Mouse (Mus musculus) kidney, postnatal 0 days (tissue): ENCODE measurements at regions not wholly inside any gene's neighbourhood (a gene's known extent, or its start where the extent isn't known, plus 50 kb on each side); places are given as distances from the start of the nearest gene placed in this dataset.
"Not testable (repeated sequence)": the region's sequence is repeated elsewhere in the genome, so short reads cannot be mapped to it uniquely, and the experiment has no call there.

Source experiments
- ATAC-seq: fragments of 200-750 bp; cut with Nextera tagmentation; replicated peaks from 2 replicates; pipeline ENCODE4 v1.8.0; 2017; ENCODE audit warnings: low read depth, moderate number of reproducible peaks, moderate TSS enrichment, moderate library complexity; ENCODE audit not compliant: low FRiP score
- DNase-seq: peaks from one replicate; pipeline ENCODE4 v3.0.0-alpha.2; 2016; ENCODE audit warnings: low spot score
- H3K27ac ChIP-seq: fragments of 300-500 bp; sonication (generic); 2 replicates; pipeline ENCODE4 v1.5.1; 2014; ENCODE audit warnings: mild to moderate bottlenecking
- H3K27me3 ChIP-seq: fragments of 300-500 bp; sonication (generic); 2 replicates; pipeline ENCODE4 v1.6.1; 2014; ENCODE audit warnings: low read length, mixed read lengths; ENCODE audit not compliant: insufficient read depth
- H3K36me3 ChIP-seq: fragments of 300-500 bp; sonication (generic); 2 replicates; pipeline ENCODE4 v1.6.1; 2014; ENCODE audit warnings: low read length, mixed read lengths; ENCODE audit not compliant: insufficient read depth
- H3K4me1 ChIP-seq: fragments of 300-500 bp; sonication (generic); replicated peaks from 2 replicates; pipeline ENCODE4 v1.6.1; 2014; ENCODE audit warnings: antibody characterized with exemption, low read length, mixed read lengths; ENCODE audit not compliant: insufficient read depth
- H3K4me2 ChIP-seq: fragments of 300-500 bp; sonication (generic); 2 replicates; pipeline ENCODE4 v1.6.1; 2014; ENCODE audit warnings: mild to moderate bottlenecking, low read length, moderate library complexity, mixed read lengths
- H3K4me3 ChIP-seq: fragments of 300-500 bp; sonication (generic); replicated peaks from 2 replicates; pipeline ENCODE4 v1.5.1; 2014; ENCODE audit warnings: low read depth, low read length
- H3K9ac ChIP-seq: fragments of 300-500 bp; sonication (generic); 2 replicates; pipeline ENCODE4 v1.6.1; 2014; ENCODE audit warnings: low read depth, low read length
- H3K9me3 ChIP-seq: fragments of 300-500 bp; sonication (generic); replicated peaks from 2 replicates; pipeline ENCODE4 v1.6.1; 2016; ENCODE audit warnings: low read length, inconsistent platforms, mixed read lengths
- CTCF ChIP-seq: IDR thresholded peaks from 2 replicates; pipeline ENCODE4 v1.5.1; 2016; ENCODE audit warnings: antibody characterized with exemption, low read depth, mild to moderate bottlenecking, moderate library complexity
- WGBS: fragments of 180-500 bp; shearing (Covaris S2); extraction: QIAGEN DNeasy Blood & Tissue Kit; methylation state at CpG from one replicate; pipeline ENCODE4 v1.1.7; 2014; 5-methylcytosine and 5-hydroxymethylcytosine counted together

DNA sequence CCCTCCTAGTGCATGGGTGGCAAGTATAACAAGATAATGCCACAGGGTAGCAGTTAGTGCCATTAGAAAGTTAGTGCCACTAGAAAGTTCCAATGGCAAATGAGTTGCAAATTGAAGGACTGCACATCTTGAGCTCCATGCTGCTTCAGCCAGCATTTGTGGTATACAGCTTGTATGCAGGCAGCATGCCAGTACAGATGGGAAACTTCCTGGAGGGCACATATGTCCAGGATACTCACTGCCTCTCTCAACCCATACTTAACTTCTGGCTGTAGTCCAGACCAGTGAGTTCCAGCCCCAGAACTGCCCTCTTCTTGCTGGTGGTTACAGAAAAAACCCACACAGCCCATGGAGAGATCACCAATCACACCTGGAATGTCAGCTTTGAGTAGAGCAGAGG lies 113.8 kb upstream of the Plxna2 start:
- H3K27me3 ChIP-seq, result no peaks in the 10 kb centered on the region
- H3K27ac ChIP-seq, result no peak overlapping the region
- TF ChIP-seq CTCF, result no peak
- no peaks in the 10 kb centered on the region for H3K36me3 ChIP-seq
- no peak overlapping the region for H3K4me2 ChIP-seq
- H3K4me3 ChIP-seq, result no peak overlapping the region
- DNase-seq (no peak), ATAC-seq (no peak)
- no peak overlapping the region for H3K9ac ChIP-seq
- H3K4me1 ChIP-seq, result no peaks in the 10 kb centered on the region
- no peaks in the 10 kb centered on the region for H3K9me3 ChIP-seq

DNA sequence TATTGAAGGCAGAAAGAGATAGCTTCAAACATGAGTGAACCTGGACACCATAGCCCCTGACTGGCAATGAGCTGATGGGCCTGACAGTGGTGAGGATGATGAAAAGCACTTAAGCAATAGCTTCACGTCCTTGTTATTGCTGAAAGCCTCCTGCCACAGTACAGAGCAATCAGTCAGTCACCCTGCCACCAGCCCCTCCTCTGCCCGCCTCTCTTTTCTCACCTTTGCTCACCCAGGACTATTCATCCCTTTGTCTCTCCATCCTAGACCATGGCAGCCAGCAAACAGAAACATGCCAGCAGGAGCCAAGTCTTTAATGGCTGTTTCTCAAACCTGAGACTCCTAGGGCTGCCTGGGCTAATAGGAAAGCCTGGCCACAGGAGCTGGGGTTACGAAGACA lies 114.5 kb upstream of the Plxna2 start:
- H3K9ac ChIP-seq, result no peak overlapping the region

DNA sequence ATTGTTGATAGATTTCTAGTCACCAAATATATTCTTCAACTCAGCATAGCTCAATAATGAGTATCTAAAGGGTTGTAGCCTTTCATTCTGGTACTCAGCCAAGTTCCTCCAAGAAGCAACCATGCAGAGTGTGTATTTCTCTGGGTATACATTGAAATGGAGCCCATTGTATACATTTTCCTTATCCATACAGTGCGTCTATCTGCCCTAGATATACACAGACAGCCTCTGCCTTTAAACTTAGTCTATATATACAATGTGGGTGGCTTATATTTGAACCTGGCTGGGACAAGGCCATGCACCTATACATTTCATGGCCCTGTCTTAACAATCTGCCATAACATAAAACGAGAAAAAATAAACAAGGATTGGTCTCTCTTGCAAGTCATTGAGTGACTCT lies 121.6 kb upstream of the Plxna2 start:
- Histone ChIP-seq H3K4me3 (no peak overlapping the region), H3K27me3 (no peaks in the 10 kb centered on the region), H3K4me1 (no peaks in the 10 kb centered on the region), H3K36me3 (no peaks in the 10 kb centered on the region), H3K9me3 (no peaks in the 10 kb centered on the region), H3K27ac (no peak overlapping the region), H3K4me2 (no peak overlapping the region), H3K9ac (no peak overlapping the region)
- DNase-seq (no peak), ATAC-seq (no peak)
- no peak for TF ChIP-seq CTCF
- WGBS, result 76% methylated on average over 2 of the region's 2 CpGs

More for the DNA sequence above, 114.5 kb upstream of the Plxna2 start:
- 54% methylated on average over 3 of the region's 3 CpGs for WGBS
- Histone ChIP-seq H3K36me3 (no peaks in the 10 kb centered on the region), H3K4me1 (no peaks in the 10 kb centered on the region), H3K27ac (no peak overlapping the region), H3K4me3 (no peak overlapping the region), H3K27me3 (no peaks in the 10 kb centered on the region), H3K4me2 (no peak overlapping the region), H3K9me3 (no peaks in the 10 kb centered on the region)
- ATAC-seq (no peak), DNase-seq (no peak)
- TF ChIP-seq CTCF, result no peak

DNA sequence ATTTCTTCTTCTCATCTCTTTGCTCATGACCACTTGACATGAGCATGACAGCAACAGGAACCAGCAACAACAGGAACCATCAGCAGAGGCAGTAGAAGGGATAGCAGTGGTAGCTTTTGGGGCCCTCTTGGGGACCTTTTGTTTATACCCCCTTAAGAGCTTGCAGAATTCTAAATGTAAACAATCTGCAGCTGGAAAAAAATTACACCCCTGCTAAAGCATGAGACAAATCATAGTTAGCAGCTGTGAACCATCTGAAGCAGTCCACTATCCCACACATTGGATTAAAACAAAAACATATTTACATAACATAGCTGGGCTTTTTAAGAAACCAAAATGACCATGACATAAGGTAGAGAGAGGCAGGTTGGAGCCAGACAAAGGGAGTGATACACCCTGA lies 126.9 kb upstream of the Plxna2 start:
- H3K4me3 ChIP-seq, result no peak overlapping the region
- no peaks in the 10 kb centered on the region for H3K27me3 ChIP-seq
- H3K36me3 ChIP-seq, result no peaks in the 10 kb centered on the region
- H3K4me2 ChIP-seq, result no peak overlapping the region
- TF ChIP-seq CTCF, result no peak
- DNase-seq (peak; percentile 23), ATAC-seq (no peak)
- no peaks in the 10 kb centered on the region for H3K4me1 ChIP-seq
- no peaks in the 10 kb centered on the region for H3K9me3 ChIP-seq
- H3K9ac ChIP-seq, result no peak overlapping the region
- no peak overlapping the region for H3K27ac ChIP-seq

DNA sequence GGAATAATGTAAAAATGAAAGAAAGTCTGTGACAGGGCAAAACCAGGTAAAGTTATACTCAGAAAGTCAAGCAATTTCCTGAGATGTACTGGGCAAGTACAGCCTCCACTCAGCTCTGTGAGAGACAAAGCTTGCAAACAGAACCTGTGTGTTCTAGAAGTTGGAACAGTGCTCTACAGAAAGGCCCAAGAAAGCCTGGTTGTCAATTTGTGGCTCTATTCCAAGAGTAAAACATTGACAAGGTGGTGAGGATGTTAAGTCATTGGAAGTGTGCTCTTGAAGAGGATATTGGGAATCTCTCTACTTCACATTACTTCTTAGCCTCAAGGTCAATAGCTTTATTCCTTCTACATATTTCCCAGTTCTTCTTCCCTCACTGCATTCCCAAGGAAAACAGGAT lies 129.9 kb upstream of the Plxna2 start:
- H3K4me1 ChIP-seq, result no peaks in the 10 kb centered on the region
- no peak overlapping the region for H3K4me2 ChIP-seq
- DNase-seq (no peak), ATAC-seq (no peak)
- no peaks in the 10 kb centered on the region for H3K9me3 ChIP-seq
- no peaks in the 10 kb centered on the region for H3K27me3 ChIP-seq
- no peak overlapping the region for H3K4me3 ChIP-seq
- no peak overlapping the region for H3K27ac ChIP-seq
- no peak for TF ChIP-seq CTCF
- no peak overlapping the region for H3K9ac ChIP-seq
- H3K36me3 ChIP-seq, result no peaks in the 10 kb centered on the region

DNA sequence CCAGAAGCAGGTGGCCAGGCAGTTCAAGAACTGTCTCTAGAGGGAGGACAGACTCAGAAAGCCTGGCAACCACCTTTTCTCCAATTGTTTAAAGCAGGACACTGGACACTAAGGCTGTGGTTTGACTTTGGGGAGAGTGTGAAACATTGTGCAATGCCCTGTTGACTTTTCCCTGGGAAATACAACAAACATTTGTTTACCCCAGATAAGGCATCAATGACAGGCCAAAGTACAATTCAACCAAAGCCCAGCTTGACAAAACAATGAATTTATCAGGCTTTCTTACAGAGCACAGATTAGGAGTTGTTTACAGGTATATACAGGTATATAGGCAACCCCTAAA lies 135.3 kb upstream of the Plxna2 start:
- H3K4me2 ChIP-seq, result no peak overlapping the region
- no peak overlapping the region for H3K4me3 ChIP-seq
- no peaks in the 10 kb centered on the region for H3K4me1 ChIP-seq
- no peaks in the 10 kb centered on the region for H3K9me3 ChIP-seq
- no peaks in the 10 kb centered on the region for H3K36me3 ChIP-seq
- ATAC-seq (no peak), DNase-seq (no peak)
- H3K27ac ChIP-seq, result no peak overlapping the region
- no peak overlapping the region for H3K9ac ChIP-seq
- no peak for TF ChIP-seq CTCF
- H3K27me3 ChIP-seq, result no peaks in the 10 kb centered on the region

DNA sequence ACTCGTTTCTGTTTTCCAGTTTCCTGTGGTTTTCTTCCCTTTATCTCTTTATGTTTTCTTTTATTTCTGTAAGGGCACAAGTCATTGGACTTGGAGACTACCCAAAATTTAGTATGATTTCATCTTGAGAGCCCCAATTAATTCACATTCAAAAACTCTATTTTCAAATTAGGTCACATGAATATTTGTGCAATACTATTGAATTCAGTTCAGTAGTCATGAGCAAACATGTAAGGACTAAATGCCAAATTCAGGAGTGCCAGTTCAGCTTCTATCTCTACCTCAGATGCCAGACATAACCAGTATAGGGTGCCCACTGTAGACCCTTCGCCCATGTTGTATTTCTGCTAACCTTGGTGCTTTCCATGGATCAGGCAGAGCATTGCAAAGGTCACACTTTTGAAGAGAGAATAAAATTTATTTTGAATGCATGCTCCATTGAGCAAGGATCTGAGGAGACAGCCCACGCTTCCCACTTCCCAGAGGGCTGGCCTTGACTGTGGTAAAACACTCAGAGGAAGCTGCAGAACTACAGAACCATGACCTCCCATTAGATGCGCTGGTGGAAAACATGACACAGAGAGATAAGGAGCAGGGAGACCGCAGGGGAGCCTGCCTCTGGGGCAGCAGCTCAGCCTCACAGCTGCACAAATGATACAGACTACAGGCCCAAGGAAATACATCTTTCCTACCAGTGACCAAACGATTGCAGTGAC lies 135.9 kb upstream of the Plxna2 start:
- H3K27ac ChIP-seq, result no peak overlapping the region
- no peak overlapping the region for H3K4me2 ChIP-seq
- no peaks in the 10 kb centered on the region for H3K27me3 ChIP-seq
- H3K36me3 ChIP-seq, result no peaks in the 10 kb centered on the region
- ATAC-seq (peak; percentile 49; the same call in 1 of the 2 replicates), DNase-seq (peak; percentile 68)
- no peak overlapping the region for H3K4me3 ChIP-seq
- 30% methylated on average over 6 of the region's 6 CpGs for WGBS
- no peaks in the 10 kb centered on the region for H3K4me1 ChIP-seq
- H3K9me3 ChIP-seq, result no peaks in the 10 kb centered on the region
- H3K9ac ChIP-seq, result no peak overlapping the region
- TF ChIP-seq CTCF, result no peak

DNA sequence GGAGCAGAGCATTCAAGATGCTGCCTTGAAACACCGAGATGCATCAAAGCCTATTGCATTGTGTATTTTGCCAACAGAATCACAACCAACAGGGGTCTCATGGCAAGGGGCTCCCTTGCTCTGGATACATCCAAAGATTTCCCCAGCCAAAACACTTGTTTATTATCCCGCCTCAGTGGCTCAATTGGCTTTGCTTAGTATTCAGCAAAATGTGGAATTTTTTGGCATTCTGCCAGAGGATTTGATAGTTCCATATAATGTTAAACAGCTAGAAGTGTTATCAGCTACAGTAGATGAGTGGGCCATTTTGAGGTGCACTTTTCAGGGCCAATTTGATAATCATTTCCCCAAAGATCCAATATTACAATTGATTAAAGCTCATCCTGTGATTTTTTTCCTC lies 146.7 kb upstream of the Plxna2 start:
- H3K4me3 ChIP-seq, H3K9me3 ChIP-seq, H3K36me3 ChIP-seq, H3K27me3 ChIP-seq, H3K9ac ChIP-seq, H3K4me1 ChIP-seq, H3K27ac ChIP-seq, DNase-seq, H3K4me2 ChIP-seq, ATAC-seq: not testable (repeated sequence)
- WGBS, result 93% methylated on average over 2 of the region's 2 CpGs
